Mouse (Mus musculus): ENCODE results near the gene Bcap31. TPM values are rescaled to one million over a fixed set of nuclear protein-coding genes. Genes with fewer than 3 reads are reported as not detected.

The Bcap31 gene
- 128 and 207 TPM in 2 replicates for polyA plus RNA-seq (2015; fragmentation: Nextera tagmentation; extraction: Ambion mirVana)

GRCm38 (mm10) chrX:73716109-73716661, at the start of gene Bcap31, which contains the start of gene Abcd1:
Gene Bcap31, minus strand, starts transcription at chrX:73716175.
Gene Abcd1, plus strand, starts transcription at chrX:73716597.

GRCm38 (mm10) chrX:73756334-73757140, 40.6 kb upstream of the Bcap31 start, which contains the start of gene Plxnb3:
Gene Plxnb3, plus strand, starts transcription at chrX:73757090.

GRCm38 (mm10) chrX:73672879-73673618, 42.9 kb downstream of the Bcap31 start, which contains the start of gene Slc6a8:
Gene Slc6a8, plus strand, starts transcription at chrX:73673150.

GRCm38 (mm10) chrX:73659575-73660283, 56.2 kb downstream of the Bcap31 start, which contains the start of gene Pnck:
Gene Pnck, minus strand, starts transcription at chrX:73660117.

GRCm38 (mm10) chrX:73639255-73639675, 76.7 kb downstream of the Bcap31 start, which contains the start of gene Dusp9:
Gene Dusp9, plus strand, starts transcription at chrX:73639419.

Other genes with a start within 250 kb of the Bcap31 start
- gene Bgn, start 232.6 kb downstream of the Bcap31 start, polyA plus RNA-seq (2015; fragmentation: Nextera tagmentation; extraction: Ambion mirVana) = 103 and 135 TPM in 2 replicates
- 3.7 and 4.4 TPM in 2 replicates for gene Atp2b3, start 213.1 kb downstream of the Bcap31 start, polyA plus RNA-seq (2015; fragmentation: Nextera tagmentation; extraction: Ambion mirVana)
- 0.13 and 0.45 TPM in 2 replicates for gene Dusp9, start 76.8 kb downstream of the Bcap31 start, polyA plus RNA-seq (2015; fragmentation: Nextera tagmentation; extraction: Ambion mirVana)
- gene Pnck, start 56.1 kb downstream of the Bcap31 start, polyA plus RNA-seq (2015; fragmentation: Nextera tagmentation; extraction: Ambion mirVana) = 12.1 and 13.1 TPM in 2 replicates
- 7.4 and 9.1 TPM in 2 replicates for gene Slc6a8, start 43.0 kb downstream of the Bcap31 start, polyA plus RNA-seq (2015; fragmentation: Nextera tagmentation; extraction: Ambion mirVana)
- gene Abcd1, start 422 bp upstream of the Bcap31 start, polyA plus RNA-seq (2015; fragmentation: Nextera tagmentation; extraction: Ambion mirVana) = 16.4 and 17.3 TPM in 2 replicates
- gene Plxnb3, start 40.9 kb upstream of the Bcap31 start, polyA plus RNA-seq (2015; fragmentation: Nextera tagmentation; extraction: Ambion mirVana) = 1.3 and 1.6 TPM in 2 replicates
- 218 and 242 TPM in 2 replicates for gene Srpk3, start 58.2 kb upstream of the Bcap31 start, polyA plus RNA-seq (2015; fragmentation: Nextera tagmentation; extraction: Ambion mirVana)
- gene Idh3g, start 70.7 kb upstream of the Bcap31 start, polyA plus RNA-seq (2015; fragmentation: Nextera tagmentation; extraction: Ambion mirVana) = 282 and 317 TPM in 2 replicates
- gene Ssr4, start 70.9 kb upstream of the Bcap31 start, polyA plus RNA-seq (2015; fragmentation: Nextera tagmentation; extraction: Ambion mirVana) = 163 and 171 TPM in 2 replicates
- 0.16 and 0.26 TPM in 2 replicates for gene Pdzd4, start 108.8 kb upstream of the Bcap31 start, polyA plus RNA-seq (2015; fragmentation: Nextera tagmentation; extraction: Ambion mirVana)
- gene Avpr2, start 175.9 kb upstream of the Bcap31 start, polyA plus RNA-seq (2015; fragmentation: Nextera tagmentation; extraction: Ambion mirVana) = 0.10 TPM in 1 of 2 replicates, not detected in the other
- 0.58 and 0.63 TPM in 2 replicates for gene L1cam, start 179.9 kb upstream of the Bcap31 start, polyA plus RNA-seq (2015; fragmentation: Nextera tagmentation; extraction: Ambion mirVana)
- 0.77 and 2.1 TPM in 2 replicates for gene Arhgap4, start 205.7 kb upstream of the Bcap31 start, polyA plus RNA-seq (2015; fragmentation: Nextera tagmentation; extraction: Ambion mirVana)
- 94.8 and 99.2 TPM in 2 replicates for gene Naa10, start 205.8 kb upstream of the Bcap31 start, polyA plus RNA-seq (2015; fragmentation: Nextera tagmentation; extraction: Ambion mirVana)
- 18.0 and 21.0 TPM in 2 replicates for gene Renbp, start 214.7 kb upstream of the Bcap31 start, polyA plus RNA-seq (2015; fragmentation: Nextera tagmentation; extraction: Ambion mirVana)

Measured in skeletal muscle tissue, postnatal 0 days (tissue).